Mouse (Mus musculus) activated CD4-positive, CD25-positive, alpha-beta regulatory T cell, adult 4 months (primary cell): ENCODE results near the gene Tmem156. TPM values are rescaled to one million over a fixed set of nuclear protein-coding genes. Genes with fewer than 3 reads are reported as not detected.
"Not testable (repeated sequence)": the region's sequence is repeated elsewhere in the genome, so short reads cannot be mapped to it uniquely, and the experiment has no call there.

Source experiments
- ATAC-seq: one replicate; pipeline ENCODE4 v1.8.0; 2017
- polyA plus RNA-seq, 2 experiments: library from polyadenylated mRNA; unstranded; fragments of 100-300 nt; shearing (Covaris generic); gene quantifications; one replicate each; pipeline ENCODE4 v1.2.1; 2017

Gene Tmem156
- 10 to 100 TPM; 16.2 to 21.7 TPM for polyA plus RNA-seq

- no peak for ATAC-seq
Observed at GRCm38 (mm10) chr5:65091921-65092320, at the start of gene Tmem156. TSS of gene Tmem156 (minus strand) at chr5:65092132.

- ATAC-seq = no peak
Observed at GRCm38 (mm10) chr5:65141242-65141641, 49.3 kb upstream of the Tmem156 start.

GRCm38 (mm10) chr5:65137073-65137472 lies 45.1 kb upstream of the Tmem156 start:
- no peak for ATAC-seq

GRCm38 (mm10) chr5:65136159-65136558 lies 44.2 kb upstream of the Tmem156 start:
- ATAC-seq = no peak

- no peak for ATAC-seq
Observed at GRCm38 (mm10) chr5:65131211-65131879, 39.4 kb upstream of the Tmem156 start.

GRCm38 (mm10) chr5:65130528-65131210 lies 38.7 kb upstream of the Tmem156 start:
- ATAC-seq = no peak

- ATAC-seq = no peak
Observed at GRCm38 (mm10) chr5:65128481-65128880, 36.5 kb upstream of the Tmem156 start.

GRCm38 (mm10) chr5:65126137-65126536 lies 34.2 kb upstream of the Tmem156 start:
- no peak for ATAC-seq

- no peak for ATAC-seq
Observed at GRCm38 (mm10) chr5:65122616-65123015, 30.7 kb upstream of the Tmem156 start.

GRCm38 (mm10) chr5:65119918-65120317 lies 28.0 kb upstream of the Tmem156 start:
- ATAC-seq = peak; percentile 59

- ATAC-seq = peak; percentile 66
Observed at GRCm38 (mm10) chr5:65119495-65119894, 27.6 kb upstream of the Tmem156 start.

GRCm38 (mm10) chr5:65116789-65117188 lies 24.9 kb upstream of the Tmem156 start:
- no peak for ATAC-seq

GRCm38 (mm10) chr5:65113323-65113722 lies 21.4 kb upstream of the Tmem156 start:
- ATAC-seq = peak; percentile 95

- ATAC-seq = not testable (repeated sequence)
Observed at GRCm38 (mm10) chr5:65112225-65112624, 20.3 kb upstream of the Tmem156 start.

- ATAC-seq = no peak
Observed at GRCm38 (mm10) chr5:65107773-65108432, 16.0 kb upstream of the Tmem156 start.

- peak; percentile 54 for ATAC-seq
Observed at GRCm38 (mm10) chr5:65106876-65107772, 15.2 kb upstream of the Tmem156 start, which contains the start of gene Klhl5. TSS of gene Klhl5 (plus strand) at chr5:65107539.

GRCm38 (mm10) chr5:65102641-65103042 lies 10.7 kb upstream of the Tmem156 start:
- ATAC-seq = peak; percentile 58

GRCm38 (mm10) chr5:65102026-65102640 lies 10.2 kb upstream of the Tmem156 start:
- peak; percentile 44 for ATAC-seq

GRCm38 (mm10) chr5:65101621-65102020 lies 9.7 kb upstream of the Tmem156 start:
- no peak for ATAC-seq

- ATAC-seq = no peak
Observed at GRCm38 (mm10) chr5:65101209-65101608, 9.3 kb upstream of the Tmem156 start.

GRCm38 (mm10) chr5:65100002-65100401 lies 8.1 kb upstream of the Tmem156 start:
- ATAC-seq = no peak

- no peak for ATAC-seq
Observed at GRCm38 (mm10) chr5:65097457-65097856, 5.5 kb upstream of the Tmem156 start.
